Mouse (Mus musculus) cerebellum, adult 9-11 months (tissue): ENCODE data around the gene Eif4a1.

Source experiments
- DNase-seq: peaks from one replicate; pipeline ENCODE4 v3.0.0; 2022

Eif4a1 gene

GRCm38 (mm10) chr11:69670786-69671725, 1.2 kb downstream of the Eif4a1 start:
- DNase-seq, result peak; percentile 97

GRCm38 (mm10) chr11:69666665-69667005, 5.6 kb downstream of the Eif4a1 start:
- no peak for DNase-seq

GRCm38 (mm10) chr11:69665961-69666664, 6.1 kb downstream of the Eif4a1 start, which contains the start of gene Cd68:
Gene Cd68, minus strand, starts transcription at chr11:69666153.
- peak; percentile 34 for DNase-seq

- peak; percentile 46 for DNase-seq
These were observed 6.7 kb downstream of the Eif4a1 start for GRCm38 (mm10) chr11:69665457-69665960.

- no peak for DNase-seq
These were observed 7.4 kb downstream of the Eif4a1 start for GRCm38 (mm10) chr11:69664841-69665240.

GRCm38 (mm10) chr11:69663795-69664194, 8.4 kb downstream of the Eif4a1 start:
- DNase-seq, result peak; percentile 63

- DNase-seq, result peak; percentile 72
These were observed 9.1 kb downstream of the Eif4a1 start for GRCm38 (mm10) chr11:69662967-69663671.

GRCm38 (mm10) chr11:69662213-69662966, 9.8 kb downstream of the Eif4a1 start, which contains the start of gene Mpdu1:
Gene Mpdu1, minus strand, starts transcription at chr11:69662642.
- DNase-seq, result peak; percentile 98

- DNase-seq, result peak; percentile 57
These were observed 10.9 kb downstream of the Eif4a1 start for GRCm38 (mm10) chr11:69661221-69661881.

GRCm38 (mm10) chr11:69657462-69657881, 14.8 kb downstream of the Eif4a1 start:
- peak; percentile 38 for DNase-seq

GRCm38 (mm10) chr11:69656617-69657461, 15.4 kb downstream of the Eif4a1 start:
- DNase-seq, result peak; percentile 49

- peak; percentile 46 for DNase-seq
These were observed 16.2 kb downstream of the Eif4a1 start for GRCm38 (mm10) chr11:69656065-69656455.

GRCm38 (mm10) chr11:69655264-69656064, 16.8 kb downstream of the Eif4a1 start, which contains the start of gene Sox15:
Gene Sox15, plus strand, starts transcription at chr11:69655314.
- peak; percentile 70 for DNase-seq

- DNase-seq, result peak; percentile 34
These were observed 17.5 kb downstream of the Eif4a1 start for GRCm38 (mm10) chr11:69654760-69655159.

- no peak for DNase-seq
These were observed 18.8 kb downstream of the Eif4a1 start for GRCm38 (mm10) chr11:69653399-69653798.

- DNase-seq, result no peak
These were observed 26.4 kb downstream of the Eif4a1 start for GRCm38 (mm10) chr11:69645860-69646259.

GRCm38 (mm10) chr11:69635471-69635870, 36.8 kb downstream of the Eif4a1 start:
- no peak for DNase-seq

- peak; percentile 82 for DNase-seq
These were observed 38.9 kb downstream of the Eif4a1 start for GRCm38 (mm10) chr11:69633128-69633866.
